Mouse (Mus musculus): ENCODE results near the gene Chrna7. TPM values are rescaled to one million over a fixed set of nuclear protein-coding genes. Genes with fewer than 3 reads are reported as not detected.

Gene Chrna7
- total and polyA plus RNA-seq, 2 experiments = not detected

DNA sequence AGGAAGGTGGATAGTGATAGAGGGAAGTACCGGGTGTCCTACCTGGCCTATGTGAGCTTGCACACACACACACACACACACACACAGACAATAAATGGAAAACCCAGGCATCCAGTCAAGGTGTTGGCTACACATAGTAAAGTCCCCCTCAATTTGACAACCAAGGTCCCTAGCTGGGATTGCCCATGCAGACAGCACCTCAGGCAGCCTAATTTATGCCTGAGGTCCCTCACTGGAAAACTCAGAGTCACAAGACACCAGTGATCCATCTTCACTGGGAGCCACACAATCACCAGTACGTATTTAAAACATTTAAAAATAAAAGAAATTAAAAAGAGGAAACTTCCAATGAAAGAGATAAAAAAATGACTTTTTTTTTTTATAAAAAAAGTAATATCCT, 99.1 kb downstream of the Chrna7 start:
- H3K79me2 ChIP-seq (ENCODE audit: control insufficient read depth, insufficient read depth, low read length) = no peaks in the 10 kb centered on the region
- no peaks in the 10 kb centered on the region for H3K27me3 ChIP-seq (ENCODE audit: control insufficient read depth, insufficient read depth, low read length)
- H3K27ac ChIP-seq (replicated peaks; ENCODE audit: insufficient read depth, low read depth, low read length) = no peak overlapping the region
- TF ChIP-seq POLR2A (IDR thresholded peaks at IDR 0.05; ENCODE audit: extremely low read depth, insufficient read depth, low read length) (no peak), CTCF (IDR thresholded peaks at IDR 0.05; ENCODE audit: low read depth, low read length) (no peak)
- DNase-seq (ENCODE audit: extremely low read depth, low read depth, low spot score) = no peak
- H3K4me3 ChIP-seq (ENCODE audit: insufficient read depth, low read depth, low read length) = no peak overlapping the region
- no peaks in the 10 kb centered on the region for H3K36me3 ChIP-seq (ENCODE audit: control insufficient read depth, insufficient read depth, low read length)
- 87% methylated on average over 2 of the region's 2 CpGs for WGBS
- no peaks in the 10 kb centered on the region for H3K4me1 ChIP-seq (ENCODE audit: control insufficient read depth, insufficient read depth, low read length)
- no peak overlapping the region for H3K9ac ChIP-seq (ENCODE audit: low read depth, low read length)

DNA sequence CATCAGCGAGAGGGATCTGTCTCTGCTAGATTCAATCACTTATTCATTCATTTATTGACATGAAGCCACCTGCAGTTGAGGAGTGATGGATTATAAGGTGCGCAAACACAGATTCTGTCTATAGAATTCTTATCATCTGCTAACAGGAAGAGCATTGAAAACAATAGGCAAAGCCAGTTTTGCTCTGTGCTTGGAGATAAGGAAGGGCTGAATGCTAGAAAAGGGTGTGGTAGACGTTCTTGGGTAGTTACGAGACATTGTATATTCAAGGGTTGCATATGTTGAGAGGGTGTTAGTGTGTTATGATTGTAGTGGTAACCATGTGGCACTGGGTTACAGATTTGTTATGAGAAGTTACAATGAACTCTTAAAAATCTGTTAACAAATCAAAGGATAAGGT, 103.0 kb downstream of the Chrna7 start:
- Histone ChIP-seq H3K36me3 (ENCODE audit: control insufficient read depth, insufficient read depth, low read length) (no peaks in the 10 kb centered on the region), H3K79me2 (ENCODE audit: control insufficient read depth, insufficient read depth, low read length) (no peaks in the 10 kb centered on the region), H3K4me1 (ENCODE audit: control insufficient read depth, insufficient read depth, low read length) (no peaks in the 10 kb centered on the region), H3K9ac (ENCODE audit: low read depth, low read length) (no peak overlapping the region), H3K27ac (replicated peaks; ENCODE audit: insufficient read depth, low read depth, low read length) (no peak overlapping the region), H3K27me3 (ENCODE audit: control insufficient read depth, insufficient read depth, low read length) (no peaks in the 10 kb centered on the region), H3K4me3 (ENCODE audit: insufficient read depth, low read depth, low read length) (no peak overlapping the region)
- 60% methylated on average over 4 of the region's 4 CpGs for WGBS
- TF ChIP-seq CTCF (IDR thresholded peaks at IDR 0.05; ENCODE audit: low read depth, low read length) (no peak), POLR2A (IDR thresholded peaks at IDR 0.05; ENCODE audit: extremely low read depth, insufficient read depth, low read length) (no peak)
- DNase-seq (ENCODE audit: extremely low read depth, low read depth, low spot score) = no peak

DNA sequence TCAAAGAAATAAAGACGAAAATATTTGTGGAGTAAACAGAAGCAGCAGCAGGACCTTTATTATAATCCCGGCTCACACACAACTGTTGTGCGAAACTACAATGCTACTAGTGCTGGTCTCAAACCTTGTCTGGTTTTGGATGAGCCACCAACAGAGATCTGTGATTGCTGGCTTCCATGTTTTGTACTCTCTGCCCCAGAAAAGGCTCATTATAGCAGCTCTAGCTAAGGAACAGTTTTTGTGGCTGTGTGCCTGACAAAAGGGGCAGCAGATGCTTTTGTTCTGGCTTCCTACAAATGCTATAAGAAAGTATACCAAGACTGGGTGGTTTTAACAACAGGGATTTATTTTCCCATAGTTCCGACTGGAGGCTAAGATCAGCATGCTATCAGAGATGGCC, 126.4 kb downstream of the Chrna7 start:
- H3K27me3 ChIP-seq (ENCODE audit: control insufficient read depth, insufficient read depth, low read length) = no peaks in the 10 kb centered on the region
- 84% methylated on average over 4 of the region's 4 CpGs for WGBS

DNA sequence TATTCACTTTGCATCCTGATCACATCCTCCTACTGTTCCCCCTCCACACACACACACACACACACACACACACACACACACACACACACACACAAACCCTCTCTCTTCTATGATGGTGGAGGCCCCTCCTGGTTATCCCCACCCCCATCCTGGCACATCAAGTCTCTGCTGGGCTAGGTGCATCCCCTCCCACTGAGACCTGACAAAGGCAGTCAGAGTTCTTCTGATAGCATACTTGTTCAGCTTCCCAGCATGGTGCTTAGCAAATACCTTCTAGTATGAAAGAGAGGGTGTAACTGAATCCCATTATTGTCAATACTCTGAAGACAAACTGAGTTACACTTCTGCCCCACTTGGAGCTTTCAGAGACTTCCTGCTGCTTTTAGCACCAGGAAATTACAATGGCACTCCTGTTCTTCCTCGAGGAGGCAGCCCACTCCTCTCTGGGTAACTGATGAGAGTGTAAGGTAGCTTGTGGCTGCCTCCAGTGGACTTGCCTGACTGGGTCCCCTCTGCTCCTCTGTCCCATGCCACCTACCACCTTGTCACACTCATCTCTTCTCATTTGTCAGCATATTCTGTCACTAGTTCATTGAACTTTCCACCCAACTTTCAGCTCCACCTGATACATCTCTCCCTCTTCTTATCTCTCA, 127.9 kb downstream of the Chrna7 start:
- TF ChIP-seq CTCF (IDR thresholded peaks at IDR 0.05; ENCODE audit: low read depth, low read length) (no peak), POLR2A (IDR thresholded peaks at IDR 0.05; ENCODE audit: extremely low read depth, insufficient read depth, low read length) (no peak)
- Histone ChIP-seq H3K4me1 (ENCODE audit: control insufficient read depth, insufficient read depth, low read length) (no peaks in the 10 kb centered on the region), H3K4me3 (ENCODE audit: insufficient read depth, low read depth, low read length) (no peak overlapping the region), H3K27me3 (ENCODE audit: control insufficient read depth, insufficient read depth, low read length) (no peaks in the 10 kb centered on the region), H3K27ac (replicated peaks; ENCODE audit: insufficient read depth, low read depth, low read length) (no peak overlapping the region), H3K79me2 (ENCODE audit: control insufficient read depth, insufficient read depth, low read length) (no peaks in the 10 kb centered on the region), H3K36me3 (ENCODE audit: control insufficient read depth, insufficient read depth, low read length) (no peaks in the 10 kb centered on the region), H3K9ac (ENCODE audit: low read depth, low read length) (no peak overlapping the region)
- WGBS = 11% methylated on average over 1 of the region's 1 CpGs
- no peak for DNase-seq (ENCODE audit: extremely low read depth, low read depth, low spot score)

More for the DNA sequence above, 126.4 kb downstream of the Chrna7 start:
- no peak for TF ChIP-seq POLR2A (IDR thresholded peaks at IDR 0.05; ENCODE audit: extremely low read depth, insufficient read depth, low read length)
- no peak for TF ChIP-seq CTCF (IDR thresholded peaks at IDR 0.05; ENCODE audit: low read depth, low read length)
- H3K36me3 ChIP-seq (ENCODE audit: control insufficient read depth, insufficient read depth, low read length) = no peaks in the 10 kb centered on the region
- H3K79me2 ChIP-seq (ENCODE audit: control insufficient read depth, insufficient read depth, low read length) = no peaks in the 10 kb centered on the region
- no peak overlapping the region for H3K9ac ChIP-seq (ENCODE audit: low read depth, low read length)
- no peak for DNase-seq (ENCODE audit: extremely low read depth, low read depth, low spot score)
- no peak overlapping the region for H3K27ac ChIP-seq (replicated peaks; ENCODE audit: insufficient read depth, low read depth, low read length)
- no peak overlapping the region for H3K4me3 ChIP-seq (ENCODE audit: insufficient read depth, low read depth, low read length)
- no peaks in the 10 kb centered on the region for H3K4me1 ChIP-seq (ENCODE audit: control insufficient read depth, insufficient read depth, low read length)

DNA sequence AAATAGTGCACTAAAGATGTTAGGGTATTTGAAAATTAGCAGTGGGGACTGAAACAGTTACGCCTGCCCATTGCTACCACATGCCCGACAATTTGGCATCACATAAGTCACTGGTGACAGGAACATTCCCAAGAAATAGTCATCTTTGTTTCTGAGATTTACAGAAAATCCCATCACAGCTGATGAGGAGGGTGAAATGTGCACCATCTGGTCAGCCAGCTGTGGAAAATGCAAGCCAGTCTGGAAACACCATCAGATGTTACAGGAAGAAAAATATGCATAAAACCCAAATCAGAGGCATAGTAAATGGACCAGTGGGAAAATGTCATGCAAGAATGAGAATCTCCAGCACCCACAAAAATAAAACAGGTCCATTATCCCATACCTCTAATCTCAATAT, 151.4 kb downstream of the Chrna7 start:
- no peak overlapping the region for H3K27ac ChIP-seq (replicated peaks; ENCODE audit: insufficient read depth, low read depth, low read length)
- TF ChIP-seq CTCF (IDR thresholded peaks at IDR 0.05; ENCODE audit: low read depth, low read length) (no peak), POLR2A (IDR thresholded peaks at IDR 0.05; ENCODE audit: extremely low read depth, insufficient read depth, low read length) (no peak)
- WGBS = 81% methylated on average over 2 of the region's 2 CpGs

More for the DNA sequence above, 151.4 kb downstream of the Chrna7 start:
- Histone ChIP-seq H3K4me3 (ENCODE audit: insufficient read depth, low read depth, low read length) (no peak overlapping the region), H3K79me2 (ENCODE audit: control insufficient read depth, insufficient read depth, low read length) (no peaks in the 10 kb centered on the region), H3K9ac (ENCODE audit: low read depth, low read length) (no peak overlapping the region), H3K4me1 (ENCODE audit: control insufficient read depth, insufficient read depth, low read length) (no peaks in the 10 kb centered on the region), H3K36me3 (ENCODE audit: control insufficient read depth, insufficient read depth, low read length) (no peaks in the 10 kb centered on the region), H3K27me3 (ENCODE audit: control insufficient read depth, insufficient read depth, low read length) (no peaks in the 10 kb centered on the region)
- DNase-seq (ENCODE audit: extremely low read depth, low read depth, low spot score) = no peak

Other genes starting within 250 kb of the Chrna7 start
- gene Otud7a, start 232.2 kb upstream of the Chrna7 start, total RNA-seq (2014; rRNA removed) = not detected in 2 replicates
- not detected in 2 replicates for gene Otud7a, start 232.2 kb upstream of the Chrna7 start, polyA plus RNA-seq (2012; rRNA removed)